Mouse (Mus musculus): Measurements from ENCODE around the gene Nol8.

The Nol8 gene

GRCm38 (mm10) chr13:49652481-49653179 lies at the start of gene Nol8, which contains the start of gene Cenpp:
Gene Nol8, plus strand, starts transcription at chr13:49653078.
Gene Cenpp, minus strand, starts transcription at chr13:49652785.
- peak; percentile 100 for DNase-seq

- DNase-seq = no peak
These were observed 49.3 kb upstream of the Nol8 start for GRCm38 (mm10) chr13:49603603-49604002.

GRCm38 (mm10) chr13:49607714-49608113 lies 45.2 kb upstream of the Nol8 start, which contains the start of gene Ogn:
Gene Ogn, plus strand, starts transcription at chr13:49608046.
- DNase-seq = no peak

- DNase-seq = no peak
These were observed 44.1 kb upstream of the Nol8 start for GRCm38 (mm10) chr13:49608589-49609322.

- no peak for DNase-seq
These were observed 35.9 kb upstream of the Nol8 start for GRCm38 (mm10) chr13:49617021-49617420.

GRCm38 (mm10) chr13:49618365-49618764 lies 34.5 kb upstream of the Nol8 start:
- DNase-seq = no peak

GRCm38 (mm10) chr13:49623216-49623615 lies 29.7 kb upstream of the Nol8 start:
- DNase-seq = no peak

GRCm38 (mm10) chr13:49628167-49628566 lies 24.7 kb upstream of the Nol8 start:
- no peak for DNase-seq

- no peak for DNase-seq
These were observed 23.8 kb upstream of the Nol8 start for GRCm38 (mm10) chr13:49629076-49629475.

GRCm38 (mm10) chr13:49639965-49640364 lies 12.9 kb upstream of the Nol8 start:
- DNase-seq = no peak

- no peak for DNase-seq
These were observed 10.2 kb upstream of the Nol8 start for GRCm38 (mm10) chr13:49642650-49643049.

- DNase-seq = no peak
These were observed 9.1 kb upstream of the Nol8 start for GRCm38 (mm10) chr13:49643669-49644362.

GRCm38 (mm10) chr13:49644731-49645529 lies 7.9 kb upstream of the Nol8 start:
- DNase-seq = peak; percentile 31

GRCm38 (mm10) chr13:49646019-49646418 lies 6.9 kb upstream of the Nol8 start:
- DNase-seq = no peak

GRCm38 (mm10) chr13:49651136-49651535 lies 1.7 kb upstream of the Nol8 start:
- peak; percentile 1 for DNase-seq

- DNase-seq = no peak
These were observed 1.0 kb upstream of the Nol8 start for GRCm38 (mm10) chr13:49651781-49652351.

GRCm38 (mm10) chr13:49653180-49653541 lies 283 bp downstream of the Nol8 start:
- DNase-seq = no peak

GRCm38 (mm10) chr13:49677793-49678192 lies 24.9 kb downstream of the Nol8 start:
- no peak for DNase-seq

- DNase-seq = peak; percentile 98
These were observed 28.7 kb downstream of the Nol8 start, which contains the start of gene Iars for GRCm38 (mm10) chr13:49681351-49682232. Gene Iars, plus strand, starts transcription at chr13:49682100.

- no peak for DNase-seq
These were observed 29.5 kb downstream of the Nol8 start for GRCm38 (mm10) chr13:49682233-49682846.

GRCm38 (mm10) chr13:49684266-49684665 lies 31.4 kb downstream of the Nol8 start:
- no peak for DNase-seq

All from retina, postnatal 1 day (tissue).